Mouse (Mus musculus) c-Kit-positive CD71-negative TER-119-negative erythroid progenitor cells, embryonic 14.5 days (primary cell): Measurements from ENCODE around the gene Cep128.
"Not testable (repeated sequence)": the region's sequence is repeated elsewhere in the genome, so short reads cannot be mapped to it uniquely, and the experiment has no call there.

ENCODE experiments used
- DNase-seq: peaks from one replicate; pipeline ENCODE4 v3.0.0-alpha.2; 2013; ENCODE audit warnings: low read depth

Cep128 gene

GRCm38 (mm10) chr12:91063337-91064015 lies 320.7 kb downstream of the Cep128 start:
- DNase-seq, result no peak

GRCm38 (mm10) chr12:91062681-91063080 lies 321.5 kb downstream of the Cep128 start:
- no peak for DNase-seq

GRCm38 (mm10) chr12:91059704-91060318 lies 324.4 kb downstream of the Cep128 start:
- DNase-seq, result no peak

GRCm38 (mm10) chr12:91056885-91057284 lies 327.3 kb downstream of the Cep128 start:
- DNase-seq, result no peak

GRCm38 (mm10) chr12:91052301-91052700 lies 331.9 kb downstream of the Cep128 start:
- no peak for DNase-seq

GRCm38 (mm10) chr12:91050593-91051325 lies 333.4 kb downstream of the Cep128 start:
- DNase-seq, result no peak

- DNase-seq, result no peak
Measured at GRCm38 (mm10) chr12:91041363-91041762, 342.8 kb downstream of the Cep128 start.

- DNase-seq, result no peak
Measured at GRCm38 (mm10) chr12:91040267-91040905, 343.8 kb downstream of the Cep128 start.

- no peak for DNase-seq
Measured at GRCm38 (mm10) chr12:91029116-91029515, 355.1 kb downstream of the Cep128 start.

- DNase-seq, result no peak
Measured at GRCm38 (mm10) chr12:91027681-91028080, 356.5 kb downstream of the Cep128 start.

GRCm38 (mm10) chr12:91027100-91027499 lies 357.1 kb downstream of the Cep128 start:
- no peak for DNase-seq

- DNase-seq, result no peak
Measured at GRCm38 (mm10) chr12:91015075-91015474, 369.1 kb downstream of the Cep128 start.

- DNase-seq, result no peak
Measured at GRCm38 (mm10) chr12:91013043-91013442, 371.2 kb downstream of the Cep128 start.

GRCm38 (mm10) chr12:91012184-91012583 lies 372.0 kb downstream of the Cep128 start:
- DNase-seq, result no peak

GRCm38 (mm10) chr12:91008736-91009135 lies 375.5 kb downstream of the Cep128 start:
- no peak for DNase-seq

- DNase-seq, result no peak
Measured at GRCm38 (mm10) chr12:91008170-91008569, 376.0 kb downstream of the Cep128 start.

- no peak for DNase-seq
Measured at GRCm38 (mm10) chr12:90997539-90997938, 386.7 kb downstream of the Cep128 start.

GRCm38 (mm10) chr12:90993331-90993730 lies 390.9 kb downstream of the Cep128 start:
- DNase-seq, result no peak

GRCm38 (mm10) chr12:90987782-90988181 lies 396.4 kb downstream of the Cep128 start:
- no peak for DNase-seq

- no peak for DNase-seq
Measured at GRCm38 (mm10) chr12:90987259-90987658, 396.9 kb downstream of the Cep128 start.

GRCm38 (mm10) chr12:90982018-90982417 lies 402.2 kb downstream of the Cep128 start:
- DNase-seq, result no peak

- not testable (repeated sequence) for DNase-seq
Measured at GRCm38 (mm10) chr12:90976406-90976805, 407.8 kb downstream of the Cep128 start.

- no peak for DNase-seq
Measured at GRCm38 (mm10) chr12:90975429-90975828, 408.8 kb downstream of the Cep128 start.
